Mouse (Mus musculus) megakaryocyte progenitor cell, adult 5-6 weeks (primary cell): ENCODE measurements around the gene Emb. TPM values are rescaled to one million over a fixed set of nuclear protein-coding genes. Genes with fewer than 3 reads are reported as not detected.
"Not testable (repeated sequence)": the region's sequence is repeated elsewhere in the genome, so short reads cannot be mapped to it uniquely, and the experiment has no call there.

Experiments used
- ATAC-seq: replicated peaks from 2 replicates; pipeline ENCODE4 v1.8.0; 2016; ENCODE audit warnings: mild to moderate bottlenecking, moderate TSS enrichment, inconsistent platforms; ENCODE audit not compliant: poor library complexity
- total RNA-seq, 2 experiments: library from RNA; stranded (forward) in 1 of 2; stranded (reverse) in 1 of 2; fragments of 157-497, 149-512 nt in 1 of 2; fragments of 200-1000 nt in 1 of 2; gene quantifications; 2 replicates each; pipeline versions ENCODE4 v1.2.3 to v1.2.4; 2015 to 2017

Emb gene
- 420 and 495 TPM in 2 replicates for total RNA-seq (2015)
- total RNA-seq (2017): 530 and 572 TPM in 2 replicates

DNA sequence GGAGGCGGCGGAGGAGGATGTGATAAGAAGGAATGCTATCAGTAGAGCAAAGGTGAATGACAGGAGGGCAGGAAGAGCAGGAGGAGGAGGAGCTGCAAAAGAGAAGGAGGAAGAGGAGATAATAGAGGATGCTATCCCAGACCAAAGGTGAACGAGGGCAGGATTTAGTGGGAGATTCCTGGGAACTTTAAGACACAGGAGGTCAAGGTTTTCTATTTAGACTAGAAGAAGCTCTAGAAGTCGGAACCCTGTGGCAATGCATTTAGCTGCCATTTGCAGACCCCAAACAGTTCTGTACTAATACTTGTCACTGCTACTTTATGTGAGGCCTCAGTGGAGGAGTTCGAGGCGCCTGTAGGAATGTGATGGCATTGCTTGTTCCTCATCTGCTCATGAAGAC, at the start of gene Emb:
TSS of gene Emb (plus strand) at position 301 of the 400 bp plus-strand sequence.
- ATAC-seq: no peak

GRCm38 (mm10) chr13:117163906-117164305, 44.4 kb upstream of the Emb start:
- no peak for ATAC-seq

DNA sequence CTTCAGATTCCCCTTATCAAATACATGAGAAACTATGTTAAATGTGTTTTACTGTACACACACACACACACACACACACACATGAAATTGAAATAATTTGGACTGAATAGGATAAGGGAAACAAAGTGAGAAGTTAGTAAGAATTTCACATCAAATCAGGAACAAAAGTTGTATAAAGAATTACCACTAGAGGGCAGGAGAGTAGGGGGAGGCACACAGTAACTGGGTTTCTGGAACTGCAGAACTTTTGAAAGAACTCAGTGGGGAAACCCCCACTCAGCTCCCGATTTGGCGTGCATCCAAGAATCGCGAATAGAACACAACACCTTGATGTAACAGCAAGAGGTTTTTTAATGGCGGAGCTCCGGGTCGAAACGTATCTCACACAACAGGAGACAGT, 43.3 kb upstream of the Emb start:
- ATAC-seq: 0 out of 2 replicates have a peak, but pooled peaks have one; percentile 39

DNA sequence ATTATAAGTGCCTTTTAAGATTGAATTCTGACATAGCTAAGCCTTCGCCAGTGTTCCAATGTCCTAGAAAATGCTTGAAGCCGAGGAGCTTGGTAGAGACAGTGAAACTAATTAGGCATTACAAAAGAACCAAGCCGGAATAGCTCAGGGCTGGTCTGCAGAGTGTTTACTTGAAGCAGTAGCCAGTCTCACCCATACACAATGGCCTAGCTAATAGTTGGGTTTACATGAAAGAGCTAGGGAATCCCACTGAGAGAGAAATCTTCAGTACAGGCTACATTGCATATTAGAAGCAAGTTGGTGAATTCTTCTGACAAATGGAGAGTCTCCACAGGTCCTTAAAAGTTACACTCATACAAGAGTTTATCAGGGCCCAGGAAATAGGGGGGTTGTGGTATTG, 27.4 kb upstream of the Emb start:
- not testable (repeated sequence) for ATAC-seq

DNA sequence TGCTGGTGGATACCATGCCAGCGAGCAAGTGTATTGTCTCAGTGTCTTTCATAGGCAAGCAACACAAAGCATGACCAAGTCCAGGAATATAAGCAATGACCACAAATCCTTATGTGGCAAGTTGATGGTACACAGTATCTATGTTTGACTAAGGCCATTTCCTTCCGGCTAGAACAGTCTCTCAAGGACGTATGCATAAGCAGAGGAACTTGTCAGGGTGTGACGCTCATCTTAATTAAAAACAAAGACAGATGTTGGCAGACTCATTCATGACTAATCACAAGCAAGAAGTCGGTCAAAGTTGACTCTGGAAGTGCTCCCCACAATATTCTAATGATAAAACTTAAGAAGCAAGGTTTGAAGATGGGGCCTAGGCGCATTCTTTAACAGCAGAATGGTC, 25.0 kb upstream of the Emb start:
- ATAC-seq: no peak

DNA sequence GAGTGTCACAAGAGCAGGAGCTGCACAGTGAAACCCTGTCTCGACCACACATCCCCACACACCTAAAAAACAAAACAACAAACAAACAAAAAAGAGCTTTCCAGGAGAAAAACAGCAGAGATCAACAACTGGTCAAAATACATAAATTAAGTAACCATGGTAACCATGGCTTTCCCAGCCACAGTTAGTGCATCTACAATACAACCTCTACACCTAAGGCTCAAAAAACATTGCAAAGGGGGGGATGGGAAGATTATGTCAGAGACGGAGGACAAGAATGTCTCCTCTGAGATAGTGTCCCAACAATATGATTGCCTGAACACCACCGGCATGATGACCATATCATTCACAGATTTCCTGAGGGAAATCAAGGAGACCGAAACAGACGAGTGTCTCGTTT, 23.0 kb upstream of the Emb start:
- ATAC-seq: no peak

DNA sequence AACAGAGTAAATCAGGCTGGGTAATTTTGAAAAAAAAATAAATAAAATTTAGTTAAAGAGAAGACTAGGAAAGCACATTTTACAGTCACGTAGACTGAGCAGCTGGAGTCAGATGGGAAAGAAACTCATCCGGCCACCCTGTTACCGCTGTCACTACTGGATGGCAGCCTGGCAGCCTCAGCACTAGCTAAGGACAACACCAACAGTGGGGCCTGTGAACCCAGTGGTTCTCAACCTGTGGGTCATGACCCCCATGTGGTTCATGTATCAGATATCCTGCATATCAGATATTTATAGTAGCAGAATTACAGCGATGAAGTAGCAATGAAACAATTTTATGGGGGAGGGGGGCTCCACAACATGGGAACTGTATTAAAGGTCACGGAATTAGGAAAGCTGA, 16.2 kb upstream of the Emb start:
- ATAC-seq: no peak

DNA sequence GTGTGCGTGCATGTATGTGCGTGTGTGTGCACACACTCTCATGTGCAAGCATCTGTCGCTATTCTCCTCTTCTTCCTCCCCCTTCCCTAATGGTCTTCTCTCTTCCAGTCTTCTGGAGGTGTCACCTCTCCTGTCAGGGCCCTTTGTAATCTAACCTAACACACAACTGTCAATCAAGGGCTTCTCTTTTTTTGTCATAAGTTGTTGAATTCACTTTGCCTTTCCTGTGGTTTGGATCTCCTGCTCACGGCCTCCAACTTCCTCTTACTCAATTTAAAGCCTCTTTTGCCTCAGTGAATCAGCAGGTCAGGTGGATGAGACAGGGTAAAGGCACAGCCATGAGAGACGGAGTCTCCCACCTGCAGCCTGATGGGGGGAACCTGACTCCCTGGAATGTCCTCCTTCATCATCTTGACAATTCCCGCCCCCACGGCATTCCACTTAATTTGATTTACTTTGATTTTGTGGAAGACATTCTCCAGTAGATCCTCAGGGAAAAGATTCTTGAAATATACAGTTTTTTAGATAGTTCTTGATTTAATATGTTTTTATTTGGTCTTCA, 14.8 kb upstream of the Emb start:
- peak; percentile 74 for ATAC-seq

DNA sequence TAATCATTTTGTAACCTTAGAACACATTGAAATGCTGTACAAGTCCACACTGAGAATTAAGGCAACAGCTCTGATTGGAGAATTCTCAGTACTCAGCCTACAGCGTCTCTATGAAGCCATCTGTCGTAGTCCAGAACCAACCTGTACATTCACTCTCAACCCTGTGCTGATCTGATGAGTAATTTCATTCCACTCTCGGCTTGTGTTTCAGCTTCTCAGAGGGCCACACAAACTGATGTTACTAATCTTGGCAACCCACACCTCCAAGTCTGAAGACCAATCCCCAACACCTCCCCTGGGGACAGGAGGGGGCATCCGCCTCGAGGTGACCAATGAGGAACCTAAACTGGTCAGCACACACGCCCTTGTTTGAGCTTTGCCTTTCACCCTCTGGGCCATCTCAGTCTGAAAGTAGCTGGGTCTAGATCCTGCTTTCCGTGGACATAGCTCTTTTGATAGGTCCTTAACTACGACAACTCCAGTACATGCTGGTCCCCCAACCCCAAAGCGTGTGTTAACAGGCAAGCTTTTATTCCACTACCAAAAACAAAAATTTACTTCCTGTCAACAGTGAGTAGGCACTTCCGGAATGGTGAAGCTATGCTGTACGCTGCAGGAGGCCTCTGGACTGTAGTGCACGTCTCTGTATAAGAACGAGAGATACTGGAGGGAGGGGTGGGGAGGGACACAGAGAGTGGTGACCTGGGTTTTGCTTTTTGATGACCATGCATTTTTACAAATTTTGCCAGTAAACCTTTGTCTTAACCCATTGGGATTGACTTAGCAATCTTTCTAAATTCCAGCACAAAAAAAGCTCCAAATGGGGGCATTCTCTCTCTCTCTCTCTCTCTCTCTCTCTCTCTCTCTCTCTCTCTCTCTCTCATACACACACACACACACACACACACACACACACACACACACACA, 12.5 kb upstream of the Emb start:
- ATAC-seq: peak; percentile 61

GRCm38 (mm10) chr13:117197666-117198065, 10.7 kb upstream of the Emb start:
- no peak for ATAC-seq

GRCm38 (mm10) chr13:117198402-117199083, 9.8 kb upstream of the Emb start:
- peak; percentile 54 for ATAC-seq

DNA sequence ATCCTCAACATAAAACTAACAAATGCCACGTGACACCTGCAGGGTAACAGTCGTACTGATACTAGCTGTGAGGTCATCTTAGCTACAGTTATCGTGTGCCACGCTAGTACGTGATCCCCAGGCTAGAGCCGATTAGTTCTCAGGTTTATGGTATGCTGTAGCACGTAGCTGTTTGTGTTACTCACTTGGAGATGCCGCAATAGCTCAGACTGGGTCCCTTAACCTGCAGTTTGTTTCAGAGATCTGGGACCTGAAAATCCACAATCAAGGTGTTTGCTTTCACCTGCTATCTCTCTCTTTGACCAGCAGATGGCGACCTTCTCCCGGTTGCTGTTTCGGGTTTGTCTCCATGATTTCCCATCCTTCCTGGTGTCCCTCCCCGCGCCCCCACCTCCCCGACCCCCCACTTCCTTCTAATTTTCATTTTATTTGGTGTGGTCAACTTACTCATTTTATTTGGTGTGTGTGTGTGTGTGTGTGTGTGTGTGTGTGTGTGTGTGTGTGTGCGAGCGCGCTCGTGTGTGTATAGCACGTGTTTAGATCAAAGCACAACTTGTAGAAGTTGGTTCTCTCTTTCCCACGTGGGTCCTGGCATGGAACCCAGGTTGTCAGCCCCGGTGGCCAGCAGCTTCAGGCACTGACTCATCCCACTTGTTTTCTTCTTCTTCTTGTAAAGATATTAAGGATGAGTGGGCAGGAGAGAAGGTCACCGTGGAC, 5.4 kb upstream of the Emb start:
- peak; percentile 77 for ATAC-seq

DNA sequence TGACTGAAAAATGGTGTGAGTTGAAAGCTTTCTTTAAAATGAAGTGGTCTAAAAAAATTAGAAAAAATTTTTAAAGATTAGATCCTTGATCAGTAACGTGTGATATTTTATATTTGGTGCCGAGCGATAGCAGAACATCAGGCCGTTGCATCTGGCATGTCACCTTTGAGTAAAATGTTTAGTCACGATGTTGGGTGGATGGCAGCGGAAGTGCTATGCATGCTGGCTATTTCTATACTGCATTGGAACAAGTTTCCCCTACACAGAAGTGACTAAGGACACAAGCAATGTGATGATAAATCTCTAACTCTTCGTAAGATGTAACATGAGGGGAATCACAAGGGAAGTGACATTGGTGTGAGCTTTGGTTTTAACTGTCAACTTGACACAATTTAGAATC, 3.7 kb upstream of the Emb start:
- ATAC-seq: no peak

GRCm38 (mm10) chr13:117206066-117206465, 2.3 kb upstream of the Emb start:
- ATAC-seq: no peak

GRCm38 (mm10) chr13:117211386-117211875, 3.1 kb downstream of the Emb start:
- peak; percentile 95 for ATAC-seq

DNA sequence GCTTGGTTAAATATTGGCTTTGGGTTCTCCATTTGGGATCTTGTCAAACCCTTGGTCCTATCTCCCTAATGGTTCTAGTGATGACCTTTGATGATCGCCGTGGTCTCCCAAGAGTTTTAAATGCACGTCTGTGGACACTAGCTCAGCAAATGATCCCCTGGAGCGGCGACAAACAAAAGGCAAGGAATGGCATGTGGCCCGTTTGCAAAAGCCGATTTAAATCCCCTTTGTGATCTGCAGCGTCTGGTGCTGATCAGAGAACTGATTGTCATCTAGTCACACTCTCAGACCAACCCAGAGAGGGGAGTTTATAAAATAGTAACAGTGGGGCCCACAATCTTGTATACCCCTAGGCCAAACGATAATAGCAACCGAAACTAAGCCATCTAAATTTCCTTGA, 7.1 kb downstream of the Emb start:
- ATAC-seq: no peak

DNA sequence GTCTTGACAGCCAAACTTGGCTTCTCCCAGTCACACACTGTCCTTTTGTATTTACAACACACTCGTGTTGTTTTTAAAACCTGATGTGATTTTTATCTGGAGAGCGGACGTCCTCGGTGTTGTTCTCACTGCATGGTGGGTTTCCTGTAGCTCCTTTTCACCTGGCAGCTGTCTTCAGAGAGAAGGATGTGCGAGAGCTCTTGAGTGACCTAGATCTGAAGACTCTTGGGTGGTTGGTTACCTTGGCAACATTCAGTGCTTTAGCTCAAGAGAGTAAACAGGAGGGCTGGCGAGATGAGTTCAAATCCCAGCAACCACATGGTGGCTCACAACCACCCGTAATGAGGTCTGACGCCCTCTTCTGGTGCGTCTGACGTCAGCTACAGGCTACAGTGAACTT, 7.8 kb downstream of the Emb start:
- no peak for ATAC-seq

- no peak for ATAC-seq
Measured at GRCm38 (mm10) chr13:117216752-117217363, 8.5 kb downstream of the Emb start.

DNA sequence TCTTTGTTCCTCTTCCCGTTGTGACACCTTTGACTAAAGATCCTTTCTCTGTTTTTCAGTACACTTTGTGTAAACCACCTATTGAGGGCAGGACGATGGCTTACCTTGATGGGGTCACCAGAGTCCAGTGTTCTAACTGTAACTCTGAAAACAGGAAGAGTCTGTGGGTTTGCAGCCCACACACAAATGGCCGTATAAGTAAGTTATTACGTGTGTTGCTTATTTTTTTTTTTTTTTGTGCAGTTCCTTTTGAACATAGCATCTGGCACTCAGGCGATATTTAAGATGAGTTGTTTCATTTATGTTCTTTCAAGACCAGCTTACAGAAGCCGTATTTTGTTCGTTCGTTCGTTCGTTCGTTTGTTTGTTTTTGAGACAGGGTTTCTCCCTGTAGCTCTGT, 9.3 kb downstream of the Emb start:
- no peak for ATAC-seq

DNA sequence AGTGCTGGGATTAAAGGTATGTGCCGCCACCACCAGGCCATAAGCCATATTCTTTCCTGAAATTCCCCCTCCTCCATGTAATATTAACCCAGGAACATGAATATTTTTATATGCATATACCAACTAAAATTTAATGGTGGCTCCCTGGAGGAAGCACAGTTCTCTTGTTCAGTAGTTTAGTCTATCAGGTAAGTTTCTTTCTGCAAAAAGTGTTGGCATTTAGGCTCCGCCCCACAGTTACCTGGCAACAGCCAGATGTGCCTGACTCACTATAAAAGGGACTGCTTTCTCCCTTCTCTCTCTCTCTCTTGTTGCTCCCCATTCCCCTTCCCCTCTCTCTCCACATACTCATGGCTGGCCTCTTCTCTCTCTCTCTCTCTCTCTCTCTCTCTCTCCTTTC, 9.8 kb downstream of the Emb start:
- ATAC-seq: no peak
